Mouse (Mus musculus): ENCODE results near the gene Cep170b. TPM values are rescaled to one million over a fixed set of nuclear protein-coding genes. Genes with fewer than 3 reads are reported as not detected.

Gene Cep170b
- 10 to 100 TPM; 11.3 to 11.9 TPM for total RNA-seq (2021)

DNA sequence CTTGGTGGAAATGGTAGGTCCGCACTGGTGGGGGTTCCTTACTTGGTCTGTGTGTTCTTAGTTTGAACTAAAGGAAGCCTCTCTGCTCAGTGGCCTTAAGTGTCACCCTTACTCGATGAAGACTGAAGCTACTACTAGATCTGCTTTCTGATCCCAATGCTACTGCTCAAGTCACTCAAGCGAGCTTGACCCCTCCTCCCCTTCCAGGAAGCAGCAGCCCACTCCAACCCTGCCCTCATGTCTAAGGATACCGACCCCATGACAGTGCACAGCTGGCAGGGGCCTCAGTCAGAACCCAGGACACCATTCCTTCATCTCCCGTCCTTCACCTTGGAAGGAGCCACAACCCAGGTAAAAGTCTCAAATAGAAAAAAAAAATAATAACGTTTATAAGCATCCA, at the start of gene Cep170b:
Cep170b (plus strand) TSS at position 240 of the 400 bp plus-strand sequence.
- DNase-seq, result no peak
- intact Hi-C loops (cut with DNase I), result no loop called here

DNA sequence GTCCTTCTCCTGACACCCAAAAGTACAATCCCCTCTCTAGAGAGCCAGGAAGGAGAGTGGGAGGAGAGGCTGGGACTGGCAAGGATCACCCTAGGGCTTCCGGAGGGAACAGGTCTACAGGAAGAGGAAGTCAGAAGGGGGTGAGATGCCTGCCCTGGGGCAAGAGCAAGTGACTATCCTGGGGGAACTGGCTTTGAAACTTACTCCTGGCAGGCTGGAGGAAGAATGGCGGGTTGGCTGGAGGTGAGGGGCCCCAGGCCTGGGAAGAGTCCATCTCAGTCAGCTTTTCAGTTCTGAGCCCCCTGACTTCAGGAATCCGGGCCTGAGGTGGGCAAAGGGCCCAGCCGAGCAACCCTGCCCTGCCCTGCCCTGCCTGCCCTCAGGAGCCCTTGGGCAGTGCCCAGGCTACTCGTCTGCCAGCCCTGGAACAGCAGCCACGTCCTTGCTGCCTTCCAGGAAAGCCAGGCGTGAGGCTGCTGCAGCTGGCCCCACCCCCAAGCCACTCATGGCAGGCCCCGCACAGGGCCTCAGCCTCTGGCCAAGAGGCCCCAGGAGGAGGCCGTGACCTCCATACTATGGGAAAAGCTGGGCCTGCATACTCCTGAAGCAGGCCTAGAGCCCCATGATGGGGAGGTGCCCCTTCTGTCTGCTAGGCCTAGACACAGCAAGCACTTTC, 49.4 kb upstream of the Cep170b start:
- intact Hi-C loops (cut with DNase I), result no loop called here
- DNase-seq, result peak; percentile 85 to 90

DNA sequence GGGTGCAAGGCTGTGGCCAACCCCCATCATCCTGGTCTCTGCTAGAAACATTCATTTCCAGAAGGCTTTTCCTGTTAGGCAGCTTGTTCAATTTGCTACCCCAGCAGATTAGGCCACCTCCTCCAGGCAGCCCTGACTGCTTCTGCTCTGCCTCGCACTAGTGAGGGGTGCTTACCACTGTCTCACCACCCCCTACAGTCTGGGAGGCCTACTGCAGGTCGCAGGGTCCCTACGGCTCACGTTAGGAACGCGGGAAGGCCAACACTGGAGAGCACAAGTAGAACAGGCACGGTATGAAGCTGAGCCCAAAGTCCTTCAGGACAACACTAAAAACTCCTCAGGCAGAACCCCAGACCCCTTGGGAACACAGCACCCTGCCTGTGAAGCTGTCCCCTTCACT, 48.4 kb upstream of the Cep170b start:
- peak in 1 of 2 experiments; percentile 53 for DNase-seq

DNA sequence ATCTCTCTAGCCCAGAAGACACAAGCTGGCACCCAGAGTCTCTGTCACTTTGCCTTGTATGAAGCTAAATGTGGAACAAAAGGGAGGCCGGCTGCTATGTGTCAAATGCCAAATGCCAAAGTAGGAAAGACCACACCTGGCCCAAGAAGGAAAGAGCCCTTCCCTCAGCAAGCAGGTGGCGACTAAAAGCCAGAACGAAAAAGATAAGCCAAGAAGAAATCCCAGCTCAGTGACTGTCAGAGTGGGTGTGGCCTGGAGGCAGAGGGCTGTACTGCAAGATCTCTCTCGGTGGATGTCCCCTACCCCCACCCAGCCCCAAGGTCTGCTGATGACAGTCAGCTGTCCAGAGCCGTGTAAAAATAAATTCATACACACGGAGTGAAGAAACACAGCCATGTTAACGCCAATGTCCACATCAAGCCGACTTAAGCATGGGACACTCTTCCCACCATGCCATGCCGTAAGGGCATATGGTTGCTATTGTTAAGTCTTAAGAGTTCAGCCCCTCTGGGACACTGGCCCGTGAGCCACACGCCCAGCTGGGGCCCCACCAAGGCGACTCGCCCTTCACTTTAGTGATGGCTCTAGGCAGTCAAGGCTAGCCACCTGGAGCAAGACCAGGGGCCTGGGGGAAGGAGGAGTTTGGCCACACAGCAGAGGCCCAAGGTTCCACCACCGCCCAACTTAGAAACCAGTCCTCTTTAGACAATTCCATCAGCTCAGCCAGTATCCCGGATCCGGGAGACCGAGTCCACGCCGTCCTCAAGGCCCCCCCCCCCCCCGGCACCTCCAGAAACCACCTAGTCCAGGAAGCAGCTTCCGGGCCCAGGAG, 47.3 kb upstream of the Cep170b start:
- intact Hi-C loops (cut with DNase I), result no loop called here
- DNase-seq, result peak; percentile 78 to 83

More for the DNA sequence above, 48.4 kb upstream of the Cep170b start:
- intact Hi-C loops (cut with DNase I), result no loop called here

DNA sequence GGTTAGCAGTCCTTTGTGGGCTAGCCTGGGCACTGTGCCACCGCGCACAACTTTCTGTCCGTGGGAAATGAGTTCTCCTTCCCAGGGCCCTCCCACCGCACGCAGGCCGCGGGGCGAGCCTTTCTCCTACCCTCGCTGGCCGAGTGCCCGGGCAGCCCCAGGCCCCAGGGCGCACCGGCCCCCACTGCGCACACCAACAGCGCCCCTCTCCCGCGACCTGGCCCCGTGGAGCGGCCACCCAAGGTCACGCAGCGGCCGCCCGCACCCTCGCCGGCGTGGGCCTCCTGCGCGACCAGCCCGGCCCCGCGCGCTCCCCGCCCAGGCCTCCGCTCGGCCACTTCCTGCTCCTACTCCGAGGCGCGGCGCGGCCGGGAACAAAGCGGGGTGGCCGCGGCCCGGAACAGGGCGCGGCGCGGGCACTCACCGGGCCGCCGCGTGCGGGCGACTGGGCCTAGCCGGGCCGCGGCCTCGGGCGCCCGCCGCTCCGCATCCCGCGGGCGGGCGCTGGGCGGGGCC, 46.6 kb upstream of the Cep170b start:
- intact Hi-C loops (cut with DNase I), result loop anchor here (1.0 kb wide), 1 partner anchor 20 kb away; no protein-coding TSS in a partner anchor
- DNase-seq, result peak; percentile 60 to 72

DNA sequence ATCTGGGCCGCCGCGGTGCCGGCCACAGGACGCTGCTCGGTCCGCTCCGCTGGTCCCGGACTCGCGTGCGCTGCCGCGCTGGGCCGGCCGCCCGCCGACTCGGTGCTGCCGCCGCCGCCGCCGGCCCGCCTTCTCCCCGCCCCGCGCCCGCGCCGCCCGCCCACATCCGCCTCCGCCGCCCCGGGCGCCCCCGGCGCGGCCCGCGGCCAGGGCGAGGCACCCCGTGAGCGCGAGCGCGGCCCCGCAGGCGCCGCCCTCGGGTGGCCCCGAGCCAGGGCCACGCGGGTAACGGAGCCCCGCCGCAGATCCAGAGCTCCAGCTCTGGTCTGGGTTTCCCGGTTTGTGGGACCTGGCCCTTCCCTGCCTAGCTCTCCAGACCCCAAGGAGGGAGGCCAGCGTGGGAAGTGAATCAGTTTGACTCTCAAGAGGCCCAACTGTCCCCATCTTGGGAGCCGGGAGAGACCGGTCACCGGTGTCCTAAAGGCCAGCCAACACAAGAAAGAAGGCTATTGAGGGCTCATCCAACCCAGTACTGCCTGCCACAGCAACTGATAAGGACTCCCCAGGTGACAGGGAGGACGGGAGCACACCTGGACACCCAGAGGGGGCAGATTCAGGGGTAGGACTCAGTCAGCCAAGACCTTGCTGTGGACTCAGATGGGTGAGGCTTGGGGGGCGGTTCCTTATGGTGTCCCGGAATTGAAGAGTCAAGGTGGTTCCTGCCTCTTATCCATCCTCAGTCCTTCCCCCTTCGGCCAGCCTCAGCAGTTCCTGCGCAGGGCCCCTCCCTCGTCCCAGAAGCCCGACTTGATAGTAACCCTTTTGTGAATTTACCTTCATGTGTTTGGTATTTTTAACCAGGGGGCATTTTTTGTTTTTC, 45.9 kb upstream of the Cep170b start, which contains the start of gene Akt1:
Akt1 (minus strand) TSS at position 753 of the 880 bp plus-strand sequence.
- DNase-seq, result peak; percentile 76 to 78
- intact Hi-C loops (cut with DNase I), result loop anchor here (1.0 kb wide), 1 partner anchor 21 kb away; no protein-coding TSS in a partner anchor

DNA sequence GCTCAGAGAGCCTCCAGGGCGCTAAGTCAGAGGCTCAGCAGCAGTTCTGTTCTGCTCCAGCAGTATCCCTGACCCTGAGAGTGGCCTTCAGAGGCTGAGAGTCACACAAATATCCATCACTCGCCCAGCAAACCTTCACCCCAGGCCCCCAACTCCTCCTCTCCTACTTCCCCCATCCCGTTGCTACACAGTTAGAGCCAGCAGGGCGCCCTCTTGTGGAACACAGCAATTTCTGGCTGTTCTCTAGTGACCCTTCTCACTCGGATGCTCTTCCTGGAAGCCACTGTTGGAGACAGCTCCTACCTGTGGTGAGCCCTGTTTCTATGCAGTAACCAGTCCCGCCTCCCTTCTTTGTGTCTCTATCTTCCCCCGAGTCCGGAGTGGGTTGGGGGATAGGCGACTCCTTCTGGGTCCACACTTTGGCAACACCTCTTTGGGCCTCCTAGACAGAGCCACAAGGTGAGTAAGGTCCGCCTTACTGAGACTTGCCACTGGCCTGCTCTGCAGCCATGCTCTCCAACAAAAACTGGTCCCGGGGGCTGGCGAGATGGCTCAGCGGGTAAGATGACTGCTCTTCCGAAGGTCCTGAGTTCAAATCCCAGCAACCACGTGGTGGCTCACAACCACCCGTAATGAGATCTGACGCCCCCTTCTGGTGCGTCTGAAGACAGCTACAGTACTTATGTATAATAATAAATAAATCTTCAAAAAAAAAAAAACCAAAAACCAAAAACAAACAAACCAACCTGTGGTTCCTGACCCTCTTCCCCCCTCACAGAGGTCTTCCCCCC, 44.8 kb upstream of the Cep170b start:
- DNase-seq, result peak; percentile 89 to 95
- intact Hi-C loops (cut with DNase I), result no loop called here

DNA sequence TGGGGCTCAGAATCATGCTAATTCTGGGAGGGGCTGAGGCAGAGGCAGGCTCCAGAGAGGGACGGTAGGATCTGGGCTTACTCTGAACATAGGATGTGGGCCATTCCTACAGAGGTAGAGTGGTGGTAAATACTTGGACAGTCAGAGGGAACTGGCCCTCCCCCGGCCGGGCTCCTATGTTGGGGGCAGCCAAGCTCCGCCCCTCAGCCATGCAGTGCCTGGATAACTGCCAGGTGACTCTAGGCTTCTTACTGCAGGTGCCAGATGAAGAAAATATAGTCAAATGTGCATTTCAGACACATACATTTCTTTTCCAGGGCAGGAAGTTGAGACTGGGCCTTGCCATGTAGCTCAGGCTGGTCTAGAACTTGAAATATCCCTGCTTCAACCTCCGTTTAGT, 43.2 kb upstream of the Cep170b start:
- DNase-seq, result no peak
- intact Hi-C loops (cut with DNase I), result no loop called here

DNA sequence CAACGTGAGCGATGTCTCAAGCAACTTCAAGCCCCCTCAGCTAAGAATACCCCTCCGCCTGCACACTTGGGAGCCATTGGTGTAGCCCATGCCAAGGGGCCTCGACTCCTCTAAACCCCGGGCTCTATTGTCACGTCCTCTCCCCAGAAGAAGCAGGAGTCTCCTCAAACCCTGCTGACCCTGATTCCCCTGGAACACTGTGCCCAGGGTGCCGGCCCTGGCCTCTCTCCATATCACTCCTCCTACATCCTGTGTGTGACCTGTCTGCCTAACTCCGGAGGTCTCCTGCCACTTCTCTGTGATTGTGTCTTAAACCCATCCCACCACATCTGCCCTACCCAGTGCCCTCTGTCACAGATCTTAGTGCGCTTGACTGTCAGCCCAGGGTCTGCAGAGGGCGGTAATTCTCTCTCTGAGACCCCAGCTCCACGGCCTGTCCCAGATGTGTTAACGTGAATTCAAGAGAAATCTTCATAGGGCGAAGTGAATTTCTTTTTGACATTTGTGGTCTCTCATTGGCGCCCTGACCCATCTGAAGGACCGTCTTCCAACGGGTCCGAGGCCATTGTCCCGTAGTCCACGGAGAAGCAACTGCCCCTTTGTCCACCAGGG, 42.2 kb upstream of the Cep170b start:
- DNase-seq, result no peak
- intact Hi-C loops (cut with DNase I), result loop anchor here (2.0 kb wide), 1 partner anchor 29 kb away; no protein-coding TSS in a partner anchor

DNA sequence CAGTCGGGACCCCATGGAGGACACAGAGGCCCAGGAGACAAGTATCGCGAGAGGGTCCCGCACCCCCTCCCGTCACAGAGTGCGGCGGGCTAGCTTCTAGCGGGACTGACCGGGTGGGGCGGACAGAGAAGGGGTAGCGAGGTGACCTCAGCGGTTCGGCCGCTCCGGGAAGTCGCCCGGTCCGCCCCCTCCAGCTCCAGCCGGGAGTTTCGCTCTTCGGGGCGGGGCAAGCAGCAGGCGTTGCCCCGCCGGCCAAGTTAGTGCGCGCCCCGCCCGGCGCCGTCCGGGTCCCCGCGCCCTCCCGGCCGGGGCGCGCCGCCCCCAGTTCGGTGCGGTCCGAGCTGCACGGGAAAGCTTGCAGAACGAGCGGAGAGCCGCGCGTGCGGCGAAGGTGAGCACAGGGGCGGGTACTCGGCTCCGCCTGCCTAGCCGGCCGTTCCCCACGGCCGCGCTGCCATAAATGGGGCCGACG, 41.7 kb upstream of the Cep170b start, which contains the start of gene Zbtb42:
Zbtb42 (plus strand) TSS at position 274 of the 472 bp plus-strand sequence.
- intact Hi-C loops (cut with DNase I), result loop anchor here (2.0 kb wide), 1 partner anchor 28 kb away; no protein-coding TSS in a partner anchor
- peak; percentile 82 to 84 for DNase-seq

DNA sequence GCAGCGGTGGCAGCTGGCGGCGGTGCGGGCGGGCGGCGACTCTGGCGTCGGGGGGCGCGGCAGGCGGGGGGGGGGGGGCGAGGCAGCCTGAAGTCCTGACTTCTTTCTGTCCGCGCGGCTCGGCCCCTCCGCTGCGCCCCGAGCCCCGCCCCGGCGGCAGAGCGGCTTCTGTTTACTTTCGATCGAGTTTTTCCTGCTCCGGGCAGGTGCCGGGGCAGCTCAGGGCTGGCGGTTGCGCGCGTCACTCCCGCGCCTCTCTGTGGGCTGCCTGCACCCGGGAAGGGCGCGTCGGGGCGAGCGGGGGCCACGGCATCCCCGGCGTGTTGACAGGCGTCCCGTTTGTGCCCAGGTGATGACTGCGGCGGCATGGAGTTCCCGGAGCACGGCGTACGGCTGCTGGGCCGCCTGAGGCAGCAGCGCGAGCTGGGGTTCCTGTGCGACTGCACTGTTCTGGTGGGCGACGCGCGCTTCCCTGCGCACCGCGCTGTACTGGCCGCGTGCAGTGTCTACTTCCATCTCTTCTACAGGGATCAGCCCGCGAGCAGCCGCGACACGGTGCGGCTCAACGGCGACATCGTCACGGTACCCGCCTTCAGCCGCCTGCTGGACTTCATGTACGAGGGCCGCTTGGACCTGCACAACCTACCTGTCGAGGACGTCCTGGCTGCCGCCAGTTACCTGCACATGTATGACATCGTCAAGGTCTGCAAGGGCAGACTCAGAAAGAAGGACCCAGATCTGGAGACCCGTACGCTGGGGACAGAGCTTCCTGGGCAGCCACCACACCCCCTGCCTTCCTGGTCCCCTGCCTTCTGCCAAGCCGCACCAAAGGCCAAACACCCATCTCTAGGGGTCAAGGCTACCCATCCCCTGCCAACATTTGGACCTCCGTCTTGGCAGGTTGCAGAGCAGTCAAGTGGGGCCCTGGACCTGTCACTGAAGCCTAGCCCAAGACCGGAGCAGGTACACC, 40.9 kb upstream of the Cep170b start:
- intact Hi-C loops (cut with DNase I), result loop anchor here (2.0 kb wide), 1 partner anchor 27 kb away; no protein-coding TSS in a partner anchor
- DNase-seq, result peak in 1 of 2 experiments; percentile 56

DNA sequence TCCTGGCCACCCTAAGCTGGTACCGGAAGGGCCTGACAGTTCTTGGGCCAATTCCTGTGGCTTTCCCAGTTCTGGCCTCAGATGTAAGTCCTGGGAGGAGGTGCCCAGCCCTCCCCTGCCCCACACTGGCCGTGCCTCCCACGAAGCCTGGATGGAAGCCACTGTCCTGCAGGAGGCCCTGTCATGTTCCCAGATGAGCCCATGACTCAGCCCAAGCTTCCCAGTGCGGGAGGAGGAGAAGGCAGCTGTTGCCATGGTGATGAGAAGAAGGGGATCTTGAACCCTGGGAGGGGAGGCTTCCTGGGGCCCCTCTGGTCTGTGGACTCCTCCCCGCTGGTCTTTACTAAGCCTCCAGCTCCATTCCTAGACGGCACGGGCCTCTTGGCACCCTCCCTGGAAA, 36.9 kb upstream of the Cep170b start:
- intact Hi-C loops (cut with DNase I), result no loop called here
- DNase-seq, result no peak

DNA sequence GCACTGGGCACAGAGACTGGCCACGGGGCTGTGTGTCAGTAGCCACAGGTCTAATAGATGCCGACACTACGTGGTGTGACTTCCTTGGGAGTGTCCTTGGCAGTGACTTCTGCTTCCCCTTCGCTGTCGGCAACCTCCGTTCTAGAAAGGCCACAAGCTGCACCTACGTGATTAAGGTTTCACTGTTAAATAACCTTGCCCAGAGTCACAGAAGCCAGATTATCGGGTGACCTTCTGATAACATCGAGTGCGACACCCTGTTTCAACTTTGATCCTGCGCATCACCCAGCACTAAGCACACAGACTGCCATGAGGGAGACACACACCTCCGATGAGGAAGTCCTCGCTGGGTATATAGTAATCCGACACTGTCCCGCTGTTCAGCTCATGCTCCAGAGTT, 31.8 kb upstream of the Cep170b start:
- intact Hi-C loops (cut with DNase I), result no loop called here
- peak in 1 of 2 experiments; percentile 2 for DNase-seq

DNA sequence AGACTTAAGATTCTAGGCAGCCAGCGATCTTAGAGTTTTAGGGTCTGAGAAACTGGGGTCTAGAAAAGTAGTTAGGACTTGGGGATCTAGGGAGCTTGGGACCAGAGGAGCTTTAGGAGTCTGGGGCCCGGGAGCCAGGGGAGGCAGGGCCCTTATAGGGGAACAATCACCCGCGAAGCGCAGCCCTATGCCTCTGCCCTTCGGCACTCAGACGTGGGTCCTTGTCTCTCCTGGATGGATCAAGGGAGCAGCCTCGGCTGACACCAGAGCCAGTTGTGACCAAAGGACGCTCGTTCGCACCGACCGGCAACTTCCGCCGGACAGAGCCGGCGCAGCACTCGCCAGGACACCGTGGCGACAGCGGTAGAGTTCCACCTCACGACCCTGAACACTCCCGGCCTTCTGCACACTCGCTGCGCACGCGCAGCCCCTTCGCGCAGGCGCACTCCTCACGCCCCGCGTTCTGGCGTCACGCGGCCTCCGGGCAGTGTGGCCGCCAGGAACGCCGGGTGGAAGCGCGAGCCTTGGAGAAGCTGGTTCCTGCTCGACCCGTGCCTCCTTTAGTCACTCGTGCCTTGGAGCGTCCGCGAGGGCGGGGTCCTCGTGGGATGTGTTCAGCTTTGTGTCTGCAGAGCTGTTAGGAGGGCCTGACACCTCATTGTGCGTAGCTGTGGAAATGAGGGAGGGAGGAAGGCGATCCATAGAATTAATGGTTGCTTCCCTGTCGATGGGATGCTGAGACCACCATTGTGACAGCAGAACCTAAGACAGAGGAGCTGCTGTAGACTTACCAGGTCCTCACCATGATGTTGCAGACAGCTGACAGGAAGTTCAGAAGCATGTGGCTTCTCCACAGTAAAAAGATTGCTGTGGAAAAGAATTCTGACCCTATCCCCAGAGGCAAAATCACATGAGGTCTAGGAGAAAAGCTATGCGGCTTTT, 26.8 kb upstream of the Cep170b start:
- peak; percentile 96 to 98 for DNase-seq
- intact Hi-C loops (cut with DNase I), result no loop called here

DNA sequence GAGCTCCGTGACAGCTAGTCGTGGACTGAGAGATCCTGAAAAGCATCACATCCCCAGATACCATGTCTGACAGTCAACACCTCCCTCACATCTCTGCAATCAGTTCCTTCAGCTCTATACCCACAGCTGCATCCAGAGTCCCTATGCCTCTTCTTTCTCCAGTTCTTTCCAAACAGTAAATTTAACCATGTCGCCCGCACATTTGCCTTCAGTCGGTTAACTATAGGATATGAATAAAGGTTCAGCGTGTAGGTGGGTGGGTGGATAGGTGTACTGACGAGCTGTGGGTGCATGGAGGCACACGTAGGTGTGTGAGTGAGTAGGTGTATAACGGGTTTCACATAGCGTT, 26.2 kb upstream of the Cep170b start:
- no peak for DNase-seq
- intact Hi-C loops (cut with DNase I), result no loop called here

DNA sequence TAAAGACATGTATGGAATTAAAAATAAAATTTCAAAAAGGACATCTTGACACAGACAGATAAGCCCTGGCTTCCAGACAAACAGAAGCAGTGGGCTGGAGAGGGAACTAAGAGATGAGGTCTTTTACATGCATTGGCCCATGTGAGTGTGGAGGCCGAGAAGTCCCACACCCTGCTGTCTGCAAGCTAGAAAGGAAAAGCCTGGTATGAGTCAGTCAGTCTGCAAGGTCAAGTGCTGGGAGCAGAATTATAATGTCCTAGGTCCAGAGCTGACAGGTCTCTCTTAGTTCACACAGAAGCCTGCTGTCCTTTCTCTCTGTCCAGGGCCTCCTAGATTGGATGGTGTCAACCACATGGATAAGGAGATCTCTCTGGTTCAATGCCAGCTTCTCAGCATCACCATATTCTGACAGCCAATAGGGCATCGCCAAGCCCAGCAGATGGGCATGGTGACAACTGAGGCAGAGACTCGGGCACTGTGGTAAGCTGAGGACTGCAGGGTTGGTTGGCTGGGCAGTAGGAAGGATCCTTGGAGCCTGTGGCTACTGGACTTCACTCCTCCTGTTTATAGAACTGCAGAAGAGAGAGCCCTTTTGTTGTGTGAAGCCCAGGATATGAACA, 23.3 kb upstream of the Cep170b start:
- intact Hi-C loops (cut with DNase I), result no loop called here
- no peak for DNase-seq

All from heart, postnatal 10 days (tissue).